Mouse (Mus musculus): Measurements from ENCODE around the gene Taar1.

Gene Taar1

GRCm38 (mm10) chr10:23920056-23920455 is at the start of gene Taar1:
TSS of gene Taar1 (plus strand) at chr10:23920356.
- no peak for DNase-seq (ENCODE audit: low read depth, low spot score)

GRCm38 (mm10) chr10:23880695-23881094 is 39.5 kb upstream of the Taar1 start:
- DNase-seq (ENCODE audit: low read depth, low spot score), result no peak

GRCm38 (mm10) chr10:23884910-23885309 is 35.2 kb upstream of the Taar1 start:
- no peak for DNase-seq (ENCODE audit: low read depth, low spot score)

- no peak for DNase-seq (ENCODE audit: low read depth, low spot score)
Observed at GRCm38 (mm10) chr10:23886060-23886459, 34.1 kb upstream of the Taar1 start.

GRCm38 (mm10) chr10:23892987-23893386 is 27.2 kb upstream of the Taar1 start:
- no peak for DNase-seq (ENCODE audit: low read depth, low spot score)

GRCm38 (mm10) chr10:23894601-23895349 is 25.4 kb upstream of the Taar1 start, which contains the start of gene Vnn1:
TSS of gene Vnn1 (plus strand) at chr10:23894688.
- no peak for DNase-seq (ENCODE audit: low read depth, low spot score)

GRCm38 (mm10) chr10:23895376-23895775 is 24.8 kb upstream of the Taar1 start:
- no peak for DNase-seq (ENCODE audit: low read depth, low spot score)

- no peak for DNase-seq (ENCODE audit: low read depth, low spot score)
Observed at GRCm38 (mm10) chr10:23901119-23901518, 19.0 kb upstream of the Taar1 start.

- DNase-seq (ENCODE audit: low read depth, low spot score), result no peak
Observed at GRCm38 (mm10) chr10:23905661-23906060, 14.5 kb upstream of the Taar1 start.

GRCm38 (mm10) chr10:23922468-23922867 is 2.3 kb downstream of the Taar1 start:
- no peak for DNase-seq (ENCODE audit: low read depth, low spot score)

- no peak for DNase-seq (ENCODE audit: low read depth, low spot score)
Observed at GRCm38 (mm10) chr10:23923941-23924340, 3.8 kb downstream of the Taar1 start.

GRCm38 (mm10) chr10:23937613-23938012 is 17.5 kb downstream of the Taar1 start:
- DNase-seq (ENCODE audit: low read depth, low spot score), result no peak

- no peak for DNase-seq (ENCODE audit: low read depth, low spot score)
Observed at GRCm38 (mm10) chr10:23938312-23938711, 18.2 kb downstream of the Taar1 start, which contains the start of gene Taar2. TSS of gene Taar2 (plus strand) at chr10:23938572.

GRCm38 (mm10) chr10:23942465-23942864 is 22.3 kb downstream of the Taar1 start:
- no peak for DNase-seq (ENCODE audit: low read depth, low spot score)

GRCm38 (mm10) chr10:23948026-23948425 is 27.9 kb downstream of the Taar1 start:
- no peak for DNase-seq (ENCODE audit: low read depth, low spot score)

GRCm38 (mm10) chr10:23949508-23950005 is 29.4 kb downstream of the Taar1 start, which contains the start of gene Taar3:
TSS of gene Taar3 (plus strand) at chr10:23949558.
- no peak for DNase-seq (ENCODE audit: low read depth, low spot score)

GRCm38 (mm10) chr10:23951714-23952113 is 31.6 kb downstream of the Taar1 start:
- no peak for DNase-seq (ENCODE audit: low read depth, low spot score)

GRCm38 (mm10) chr10:23959071-23959470 is 38.9 kb downstream of the Taar1 start:
- no peak for DNase-seq (ENCODE audit: low read depth, low spot score)

- DNase-seq (ENCODE audit: low read depth, low spot score), result no peak
Observed at GRCm38 (mm10) chr10:23960444-23960915, 40.3 kb downstream of the Taar1 start, which contains the start of gene Taar4. TSS of gene Taar4 (plus strand) at chr10:23960494.

- DNase-seq (ENCODE audit: low read depth, low spot score), result no peak
Observed at GRCm38 (mm10) chr10:23963444-23963843, 43.3 kb downstream of the Taar1 start.

- no peak for DNase-seq (ENCODE audit: low read depth, low spot score)
Observed at GRCm38 (mm10) chr10:23964921-23965610, 44.9 kb downstream of the Taar1 start.

- no peak for DNase-seq (ENCODE audit: low read depth, low spot score)
Observed at GRCm38 (mm10) chr10:23970656-23971165, 50.6 kb downstream of the Taar1 start, which contains the start of gene Taar5. TSS of gene Taar5 (plus strand) at chr10:23970706.
